Mouse (Mus musculus) B cell, adult 62 days (primary cell): Measurements from ENCODE around the gene Slc11a2. TPM values are rescaled to one million over a fixed set of nuclear protein-coding genes. Genes with fewer than 3 reads are reported as not detected.

Experiments
- total RNA-seq: library from RNA; stranded (reverse); gene quantifications from 4 replicates; pipeline ENCODE4 v1.2.4, GENCODE M21; 2023

Gene Slc11a2
- total RNA-seq: 13.7 to 21.6 TPM (median 17.9 TPM) in 4 replicates

DNA sequence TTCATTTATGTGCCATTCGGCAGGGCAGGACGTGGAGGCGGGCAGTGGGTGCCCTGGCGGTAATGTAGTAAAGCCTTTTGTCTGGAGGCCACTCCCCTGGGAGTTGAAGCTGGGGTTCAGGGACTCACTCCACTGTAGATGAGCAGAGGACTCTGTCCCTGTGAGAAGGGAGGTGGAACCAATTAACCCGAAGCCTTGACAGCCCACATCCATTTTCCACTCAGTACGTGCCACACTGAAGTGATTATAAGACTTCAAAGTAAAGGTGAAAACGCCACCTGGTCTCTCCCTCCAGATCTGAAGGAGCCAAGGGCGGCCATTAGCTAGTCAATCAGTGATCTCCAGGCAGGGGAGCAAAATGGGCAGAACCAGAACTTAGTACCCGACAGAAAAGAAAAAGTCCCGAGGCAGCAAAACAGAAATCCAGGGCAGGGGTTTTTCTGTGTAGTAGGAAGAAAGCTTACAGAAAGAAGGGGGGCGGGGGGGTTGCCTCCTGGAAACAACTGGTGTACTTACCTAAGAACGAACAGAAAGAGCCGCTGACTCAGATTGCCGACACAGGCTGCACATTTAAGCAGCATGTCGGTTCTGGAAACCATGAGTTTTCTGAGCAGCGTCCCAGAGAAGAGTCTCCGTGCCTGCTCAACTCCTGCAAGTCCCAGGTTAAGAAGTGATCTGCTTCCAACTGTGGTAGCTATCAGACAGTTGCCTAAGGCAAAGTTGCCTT lies at the start of gene Slc11a2:
TSS of gene Slc11a2 (minus strand) at position 677 of the 727 bp plus-strand sequence.

DNA sequence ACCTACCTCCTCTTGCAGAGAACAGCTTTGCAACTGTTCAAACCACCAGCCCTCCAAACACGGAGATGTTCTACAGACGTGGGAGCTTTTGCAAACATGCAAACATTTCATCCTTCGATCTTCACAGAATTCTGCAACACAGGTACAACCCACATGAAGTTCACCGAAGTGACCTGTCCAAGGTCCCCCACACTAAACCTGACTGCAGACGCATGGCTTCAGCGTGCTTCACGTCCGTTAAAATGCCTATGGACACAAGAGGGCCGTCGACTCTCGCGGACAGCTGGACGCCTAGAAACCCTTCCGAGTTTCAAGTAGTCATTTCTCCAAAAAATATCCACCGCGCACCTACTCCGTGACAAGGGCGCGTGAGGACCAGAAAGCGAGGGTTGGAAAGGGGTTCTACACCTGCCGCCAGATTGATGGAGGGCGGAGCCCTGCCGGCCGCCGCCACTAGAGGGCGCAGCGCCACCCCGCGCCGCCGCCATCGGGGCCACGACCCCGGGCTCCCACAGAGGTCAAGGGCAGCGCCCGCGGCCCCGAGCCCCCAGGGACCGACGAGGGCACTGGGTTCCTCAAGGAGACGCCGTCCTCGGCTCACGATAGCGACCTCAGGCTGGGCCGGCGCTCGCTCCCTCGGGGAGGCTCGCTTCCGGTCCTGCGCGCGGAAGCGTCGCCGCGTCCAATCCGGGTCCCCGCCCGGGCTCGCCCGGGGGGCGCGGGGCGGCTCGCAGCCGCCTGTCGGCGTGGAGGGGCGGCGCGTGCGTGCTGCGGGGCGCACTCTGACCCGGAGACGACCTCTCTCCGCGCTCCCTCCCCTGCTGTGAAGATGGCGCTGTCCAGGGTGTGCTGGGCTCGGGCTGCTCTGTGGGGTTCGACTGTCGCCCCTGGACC lies 43.7 kb upstream of the Slc11a2 start, which contains the start of gene Letmd1:
TSS of gene Letmd1 (plus strand) at position 729 of the 894 bp plus-strand sequence.

GRCm38 (mm10) chr15:100421758-100422197 lies 3.1 kb downstream of the Slc11a2 start, which contains the start of gene Gm5475:
TSS of gene Gm5475 (plus strand) at chr15:100422147.

GRCm38 (mm10) chr15:100364242-100364641 lies 60.6 kb downstream of the Slc11a2 start, which contains the start of gene Higd1c:
TSS of gene Higd1c (plus strand) at chr15:100364542.

DNA sequence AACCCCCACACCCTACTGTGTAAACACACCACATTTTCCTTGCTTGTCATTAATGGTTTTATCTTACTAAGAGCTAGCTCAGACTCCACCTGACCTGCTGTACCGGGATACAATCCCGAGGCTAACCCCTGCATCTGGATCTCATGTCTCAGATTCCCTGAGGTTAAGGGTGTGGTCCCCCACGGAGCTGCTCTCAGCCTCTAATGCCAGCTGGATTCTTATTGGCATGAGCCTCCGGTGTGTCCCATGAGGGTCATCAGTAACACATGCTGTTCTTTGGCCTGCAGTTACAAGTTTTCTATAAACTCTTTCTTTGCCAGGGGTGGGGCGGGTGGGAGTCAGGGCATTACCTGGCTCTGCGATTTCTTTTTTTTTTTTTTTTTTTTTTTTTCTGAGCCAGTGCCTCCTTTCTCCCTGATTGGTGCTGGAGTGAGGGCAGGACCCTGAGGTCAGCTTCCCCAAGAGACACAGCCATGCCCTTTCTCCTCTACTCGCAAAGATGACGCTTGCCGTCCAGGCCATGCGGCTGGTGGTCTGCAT lies 72.1 kb downstream of the Slc11a2 start, which contains the start of the genes Methig1 and Mettl7a2:
TSS of gene Methig1 (plus strand) at position 439 of the 540 bp plus-strand sequence.
TSS of gene Mettl7a2 (plus strand) at position 490 of the 540 bp plus-strand sequence.

Other genes starting within 250 kb of the Slc11a2 start
- 67.6 to 92.9 TPM (median 77.5 TPM) in 4 replicates for gene Atf1, start 197.3 kb downstream of the Slc11a2 start, total RNA-seq
- gene Tmprss12, start 144.2 kb downstream of the Slc11a2 start, total RNA-seq: not detected in 4 replicates
- 11.1 to 13.1 TPM (median 12.5 TPM) in 4 replicates for gene Mettl7a1, start 120.9 kb downstream of the Slc11a2 start, total RNA-seq
- 0.55 TPM in 1 of 4 replicates, not detected in the others for gene Mettl7a3, start 90.1 kb downstream of the Slc11a2 start, total RNA-seq
- not detected in 4 replicates for gene Methig1, start 71.9 kb downstream of the Slc11a2 start, total RNA-seq
- 0.34 to 0.54 TPM (median 0.46 TPM) in 3 of 4 replicates, not detected in the other for gene Mettl7a2, start 71.9 kb downstream of the Slc11a2 start, total RNA-seq
- not detected in 4 replicates for gene Higd1c, start 60.5 kb downstream of the Slc11a2 start, total RNA-seq
- gene Gm5475, start 2.9 kb downstream of the Slc11a2 start, total RNA-seq: not detected in 4 replicates
- 37.7 to 44.5 TPM (median 40.0 TPM) in 4 replicates for gene Letmd1, start 44.0 kb upstream of the Slc11a2 start, total RNA-seq
- gene Csrnp2, start 70.4 kb upstream of the Slc11a2 start, total RNA-seq: 5.3 to 5.9 TPM (median 5.8 TPM) in 4 replicates
- gene Tfcp2, start 126.9 kb upstream of the Slc11a2 start, total RNA-seq: 7.8 to 9.0 TPM (median 8.5 TPM) in 4 replicates
- gene Pou6f1, start 174.9 kb upstream of the Slc11a2 start, total RNA-seq: 68.5 to 74.7 TPM (median 71.3 TPM) in 4 replicates
- gene Dazap2, start 190.3 kb upstream of the Slc11a2 start, total RNA-seq: 573 to 612 TPM (median 596 TPM) in 4 replicates
- 12.8 to 16.8 TPM (median 14.8 TPM) in 4 replicates for gene Smagp, start 211.9 kb upstream of the Slc11a2 start, total RNA-seq
- gene Bin2, start 244.5 kb upstream of the Slc11a2 start, total RNA-seq: 161 to 176 TPM (median 171 TPM) in 4 replicates